ENCODE assay signal across 21 mouse cellular contexts in the genomic region with DNA sequence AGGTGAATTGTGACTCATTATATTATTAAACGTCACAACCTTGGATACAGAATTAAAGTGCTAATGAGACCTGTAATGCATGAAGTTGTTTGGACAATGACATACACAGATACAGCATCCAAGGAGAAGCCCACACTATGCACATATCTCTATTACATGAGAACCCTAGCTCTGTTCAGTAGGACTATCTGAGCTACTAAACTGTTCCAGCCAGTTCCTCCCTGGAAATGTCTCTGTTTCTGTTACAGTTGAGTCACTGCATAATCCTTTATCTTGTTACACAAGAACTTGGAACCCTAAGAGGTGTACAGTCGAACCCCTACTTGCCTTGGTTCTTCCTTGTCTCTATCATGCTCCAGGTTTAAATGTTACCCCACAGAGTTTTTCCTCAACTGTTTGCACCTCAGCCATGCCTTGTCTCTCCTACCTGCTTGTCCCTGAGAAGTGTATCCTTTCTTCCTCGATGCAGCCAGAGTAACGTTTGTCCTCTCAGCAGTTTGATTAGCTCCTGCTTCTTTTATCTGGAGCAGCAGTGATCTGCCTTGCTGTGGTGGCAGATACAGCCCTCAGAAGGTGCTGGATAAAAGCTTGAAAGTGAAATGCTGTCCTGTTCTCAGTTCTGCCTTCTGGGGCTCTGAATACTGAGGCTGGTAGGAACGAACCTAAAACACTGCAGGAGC. TPM values are rescaled to one million over a fixed set of nuclear protein-coding genes. Genes with fewer than 3 reads are reported as not detected.
DNase-seq lines count a peak whose midpoint lies in the region; ATAC-seq and TF ChIP-seq lines count a peak whose summit lies in the region.
"Had no signal": no experiment of that assay in that cellular context is flagged by ENCODE, and none has a peak within 500 bp of the region (broad histone marks: within the 10 kb centered on the region; RNA-seq: fewer than 3 reads in every experiment).

No protein-coding gene starts in this region.

- H3K27me3 ChIP-seq in heart, postnatal 0 days (ENCODE audit: control insufficient read depth, insufficient read depth, low read length): no peaks in the 10 kb centered on the region
- H3K27me3 ChIP-seq in heart, embryonic 10.5 days (ENCODE audit: insufficient read depth, poor library complexity, severe bottlenecking): no peaks in the 10 kb centered on the region
- H3K27me3 ChIP-seq in liver, embryonic 11.5 days (replicated peaks; ENCODE audit: control insufficient read depth, insufficient read depth, low read length): no peaks in the 10 kb centered on the region
- H3K27me3 ChIP-seq: embryonic facial prominence, embryonic 15.5 days; kidney, embryonic 15.5 days; Patski had no signal

- TF ChIP-seq EP300 in heart, postnatal 0 days (IDR thresholded peaks at IDR 0.05; ENCODE audit: low read depth): no peak

- no peak for TF ChIP-seq CTCF in heart, postnatal 0 days (IDR thresholded peaks at IDR 0.05; ENCODE audit: low read depth)

- H3K4me1 ChIP-seq in heart, postnatal 0 days (ENCODE audit: control insufficient read depth, insufficient read depth): peaks cover 37% of the 10 kb centered on the region
- peaks cover 17% of the 10 kb centered on the region; the same call in 1 of the 2 replicates for H3K4me1 ChIP-seq in heart, embryonic 10.5 days
- H3K4me1 ChIP-seq in liver, embryonic 11.5 days (replicated peaks; ENCODE audit: control insufficient read depth, insufficient read depth, low read length): peaks cover 3% of the 10 kb centered on the region; the same call in 1 of the 2 replicates
- H3K4me1 ChIP-seq: embryonic facial prominence, embryonic 15.5 days; kidney, embryonic 15.5 days; limb, embryonic 10.5 days; midbrain, embryonic 10.5 days had no signal

- H3K27ac ChIP-seq in heart, postnatal 0 days (ENCODE audit: low read depth): peak overlapping the region; percentile 58; the same call in 1 of the 2 replicates
- H3K27ac ChIP-seq in heart, embryonic 10.5 days: no peak overlapping the region
- 0 out of 2 replicates have a peak overlapping the region, but pooled peaks have one; percentile 21 for H3K27ac ChIP-seq in liver, embryonic 11.5 days (ENCODE audit: low read depth, low read length)
- H3K27ac ChIP-seq: embryonic facial prominence, embryonic 15.5 days; hindbrain, postnatal 0 days; kidney, embryonic 15.5 days; limb, embryonic 10.5 days; midbrain, embryonic 10.5 days had no signal

- H3K9ac ChIP-seq in heart, postnatal 0 days (replicated peaks; ENCODE audit: low read depth, low read length): no peak overlapping the region
- no peak overlapping the region for H3K9ac ChIP-seq in liver, embryonic 11.5 days (ENCODE audit: low read depth, low read length)
- H3K9ac ChIP-seq: embryonic facial prominence, embryonic 15.5 days; kidney, embryonic 15.5 days had no signal

- H3K36me3 ChIP-seq in heart, postnatal 0 days (replicated peaks; ENCODE audit: control insufficient read depth, insufficient read depth, low read length): no peaks in the 10 kb centered on the region
- peaks cover 6% of the 10 kb centered on the region for H3K36me3 ChIP-seq in heart, embryonic 10.5 days
- no peaks in the 10 kb centered on the region for H3K36me3 ChIP-seq in liver, embryonic 11.5 days (ENCODE audit: control insufficient read depth, insufficient read depth, low read length)
- H3K36me3 ChIP-seq: embryonic facial prominence, embryonic 15.5 days had no signal

- no peak for DNase-seq in heart, postnatal 0 days (ENCODE audit: low spot score)
- DNase-seq in heart, embryonic 10.5 days (ENCODE audit: low spot score): no peak
- no peak for DNase-seq in liver, embryonic 11.5 days (ENCODE audit: low spot score)
- no peak for DNase-seq in cerebellum, adult 18-20 months
- DNase-seq in urinary bladder, postnatal 4 days (ENCODE audit: low spot score in 2 of 2): no peak
- DNase-seq: adrenal gland, postnatal 10 days; cerebellum, postnatal 10 days; gastrocnemius, postnatal 10 days; layer of hippocampus, postnatal 36 days; lung, adult 2 months; lung, postnatal 36 days; right cerebral cortex, postnatal 25 days had no signal

- no peak overlapping the region for H3K4me3 ChIP-seq in heart, postnatal 0 days (ENCODE audit: low read depth, low read length)
- no peak overlapping the region for H3K4me3 ChIP-seq in heart, embryonic 10.5 days
- no peak overlapping the region for H3K4me3 ChIP-seq in liver, embryonic 11.5 days (ENCODE audit: low read depth, low read length)
- H3K4me3 ChIP-seq: embryonic facial prominence, embryonic 15.5 days; kidney, embryonic 15.5 days; limb, embryonic 10.5 days; midbrain, embryonic 10.5 days had no signal

- no peak overlapping the region for H3K4me2 ChIP-seq in heart, postnatal 0 days (ENCODE audit: low read depth, low read length)
- H3K4me2 ChIP-seq in liver, embryonic 11.5 days: peak overlapping the region; percentile 11; the same call in 1 of the 2 replicates
- H3K4me2 ChIP-seq: embryonic facial prominence, embryonic 15.5 days; kidney, embryonic 15.5 days had no signal

- no peaks in the 10 kb centered on the region for H3K9me3 ChIP-seq in heart, postnatal 0 days (replicated peaks; ENCODE audit: control insufficient read depth, low read length)
- no peaks in the 10 kb centered on the region for H3K9me3 ChIP-seq in heart, embryonic 10.5 days
- no peaks in the 10 kb centered on the region for H3K9me3 ChIP-seq in liver, embryonic 11.5 days (ENCODE audit: control insufficient read depth, low read length)
- H3K9me3 ChIP-seq: embryonic facial prominence, embryonic 15.5 days; kidney, embryonic 15.5 days; limb, embryonic 10.5 days; midbrain, embryonic 10.5 days had no signal

- WGBS in heart, postnatal 0 days: 38% methylated on average over 5 of the region's 5 CpGs
- WGBS in heart, embryonic 10.5 days: 43% methylated on average over 5 of the region's 5 CpGs
- WGBS in liver, embryonic 11.5 days: 42% methylated on average over 5 of the region's 5 CpGs

- ATAC-seq in heart, postnatal 0 days (ENCODE audit: insufficient read depth, low read depth): no peak
- peak; percentile 71 for ATAC-seq in common myeloid progenitor, adult 5-6 weeks (replicated peaks; ENCODE audit: low read depth, poor library complexity, severe bottlenecking)
- ATAC-seq in liver, embryonic 11.5 days (replicated peaks; ENCODE audit: low FRiP score): peak; percentile 86
- ATAC-seq in megakaryocyte progenitor cell, adult 5-6 weeks (replicated peaks; ENCODE audit: poor library complexity): peak; percentile 84
- ATAC-seq: hindbrain, postnatal 0 days; intestine, postnatal 0 days; Patski had no signal

RNA-seq across cellular contexts. Expression of a gene that starts 10.0 kb away (rescaled TPM):
- 128 and 143 TPM in 2 replicates for total RNA-seq in heart, postnatal 0 days (2014; rRNA removed; ENCODE audit: low replicate concordance)
- 40.2 and 42.4 TPM in 2 replicates for polyA plus RNA-seq in heart, postnatal 0 days (2015; fragmentation: Nextera tagmentation; extraction: Ambion mirVana)
- 39.0 and 39.2 TPM in 2 replicates for polyA plus RNA-seq in heart, embryonic 10.5 days (2016; fragmentation: Nextera tagmentation; extraction: Ambion mirVana)
- 21.6 and 30.0 TPM in 2 replicates for total RNA-seq in common myeloid progenitor, adult 5-6 weeks (2017)
- 41.7 and 42.2 TPM in 2 replicates for polyA plus RNA-seq in liver, embryonic 11.5 days (2014; fragmentation: Nextera tagmentation; extraction: Ambion mirVana)
- total RNA-seq in megakaryocyte progenitor cell, adult 5-6 weeks (2015): 24.2 and 24.6 TPM in 2 replicates
- 19.0 and 20.4 TPM in 2 replicates for total RNA-seq in megakaryocyte progenitor cell, adult 5-6 weeks (2017)
